Mouse (Mus musculus) pancreas, adult 10 weeks (tissue): ENCODE data around the gene Ifnl2. TPM values are rescaled to one million over a fixed set of nuclear protein-coding genes. Genes with fewer than 3 reads are reported as not detected.

Experiments
- polyA plus RNA-seq: library from polyadenylated mRNA; stranded (reverse); fragments of 350-450 nt; fragmentation: Illumina TruSeq; extraction: RNeasy Lipid Tissue Mini Kit (QIAGEN cat#74804); gene quantifications from one replicate; pipeline ENCODE4 v1.2.3, GENCODE M21; 2015; ENCODE audit warnings: low read depth, low replicate concordance; ENCODE audit not compliant: insufficient read depth

Gene Ifnl2
- not detected for polyA plus RNA-seq

GRCm38 (mm10) chr7:28510405-28510974 lies at the start of gene Ifnl2:
Gene Ifnl2, minus strand, starts transcription at chr7:28510455.

GRCm38 (mm10) chr7:28547154-28547553 lies 36.9 kb upstream of the Ifnl2 start, which contains the start of gene Nccrp1:
Gene Nccrp1, minus strand, starts transcription at chr7:28547254.

GRCm38 (mm10) chr7:28540526-28540925 lies 30.3 kb upstream of the Ifnl2 start, which contains the start of gene Sycn:
Gene Sycn, plus strand, starts transcription at chr7:28540885.

GRCm38 (mm10) chr7:28522536-28522935 lies 12.3 kb upstream of the Ifnl2 start, which contains the start of gene Ifnl3:
Gene Ifnl3, plus strand, starts transcription at chr7:28522836.

Other genes starting within 250 kb of the Ifnl2 start
- gene Eid2, start 242.6 kb downstream of the Ifnl2 start, polyA plus RNA-seq: 2.6 TPM
- gene Eid2b, start 232.7 kb downstream of the Ifnl2 start, polyA plus RNA-seq: 0.94 TPM
- not detected for gene Selenov, start 219.3 kb downstream of the Ifnl2 start, polyA plus RNA-seq
- gene Dll3, start 208.2 kb downstream of the Ifnl2 start, polyA plus RNA-seq: not detected
- 17.7 TPM for gene Timm50, start 198.4 kb downstream of the Ifnl2 start, polyA plus RNA-seq
- 29.0 TPM for gene Supt5, start 171.7 kb downstream of the Ifnl2 start, polyA plus RNA-seq
- 346 TPM for gene Rps16, start 159.8 kb downstream of the Ifnl2 start, polyA plus RNA-seq
- gene Plekhg2, start 137.9 kb downstream of the Ifnl2 start, polyA plus RNA-seq: 9.1 TPM
- gene Zfp36, start 130.2 kb downstream of the Ifnl2 start, polyA plus RNA-seq: 11.6 TPM
- gene Med29, start 117.7 kb downstream of the Ifnl2 start, polyA plus RNA-seq: 11.4 TPM
- 34.6 TPM for gene Paf1, start 117.5 kb downstream of the Ifnl2 start, polyA plus RNA-seq
- gene Gmfg, start 73.0 kb downstream of the Ifnl2 start, polyA plus RNA-seq: 10.5 TPM
- 0.52 TPM for gene Lrfn1, start 58.5 kb downstream of the Ifnl2 start, polyA plus RNA-seq
- gene Ifnl3, start 12.4 kb upstream of the Ifnl2 start, polyA plus RNA-seq: not detected
- 18,579 TPM for gene Sycn, start 30.4 kb upstream of the Ifnl2 start, polyA plus RNA-seq
- gene Nccrp1, start 36.8 kb upstream of the Ifnl2 start, polyA plus RNA-seq: not detected
- 8.6 TPM for gene Samd4b, start 87.7 kb upstream of the Ifnl2 start, polyA plus RNA-seq
- gene Pak4, start 87.7 kb upstream of the Ifnl2 start, polyA plus RNA-seq: 5.4 TPM
- gene Acp7, start 120.9 kb upstream of the Ifnl2 start, polyA plus RNA-seq: not detected
- not detected for gene Fbxo27, start 182.4 kb upstream of the Ifnl2 start, polyA plus RNA-seq
- 2.8 TPM for gene Fbxo17, start 206.3 kb upstream of the Ifnl2 start, polyA plus RNA-seq
- 42.5 TPM for gene Mrps12, start 231.4 kb upstream of the Ifnl2 start, polyA plus RNA-seq
- gene Sars2, start 231.5 kb upstream of the Ifnl2 start, polyA plus RNA-seq: 2.6 TPM
- gene Ccer2, start 245.7 kb upstream of the Ifnl2 start, polyA plus RNA-seq: not detected